Mouse (Mus musculus) liver, embryonic 13.5 days (tissue): ENCODE measurements at regions not wholly inside any gene's neighbourhood (a gene's known extent, or its start where the extent isn't known, plus 50 kb on each side); places are given as distances from the start of the nearest gene placed in this dataset.

Source experiments
- ATAC-seq: fragments of 200-750 bp; cut with Nextera tagmentation; 2 replicates; pipeline ENCODE4 v1.8.0; 2017; ENCODE audit warnings: low read depth, mild to moderate bottlenecking, moderate number of reproducible peaks, moderate library complexity
- DNase-seq: peaks from one replicate; pipeline ENCODE4 v3.0.0; 2022
- H3K27ac ChIP-seq: fragments of 300-500 bp; sonication (generic); 2 replicates; pipeline ENCODE4 v1.5.1; 2015; ENCODE audit warnings: moderate library complexity, mild to moderate bottlenecking, inconsistent platforms
- H3K27me3 ChIP-seq: fragments of 300-500 bp; sonication (generic); 2 replicates; pipeline ENCODE4 v1.6.1; 2015; ENCODE audit warnings: mild to moderate bottlenecking, inconsistent platforms
- H3K36me3 ChIP-seq: fragments of 300-500 bp; sonication (generic); 2 replicates; pipeline ENCODE4 v1.6.1; 2015; ENCODE audit warnings: mild to moderate bottlenecking, inconsistent platforms
- H3K4me1 ChIP-seq: fragments of 300-500 bp; sonication (generic); replicated peaks from 2 replicates; pipeline ENCODE4 v1.6.1; 2015; ENCODE audit warnings: inconsistent platforms
- H3K4me2 ChIP-seq: fragments of 300-500 bp; sonication (generic); 2 replicates; pipeline ENCODE4 v1.6.1; 2015; ENCODE audit warnings: inconsistent platforms, mild to moderate bottlenecking, moderate library complexity
- H3K4me3 ChIP-seq: fragments of 300-500 bp; sonication (generic); replicated peaks from 2 replicates; pipeline ENCODE4 v1.5.1; 2015; ENCODE audit warnings: mild to moderate bottlenecking, inconsistent platforms
- H3K9ac ChIP-seq: fragments of 300-500 bp; sonication (generic); 2 replicates; pipeline ENCODE4 v1.6.1; 2015; ENCODE audit warnings: mild to moderate bottlenecking, inconsistent platforms
- H3K9me3 ChIP-seq: fragments of 300-500 bp; sonication (generic); replicated peaks from 2 replicates; pipeline ENCODE4 v1.6.1; 2016; ENCODE audit warnings: inconsistent platforms
- WGBS: fragments of 180-500 bp; shearing (Covaris S2); methylation state at CpG from one replicate; pipeline ENCODE4 v1.1.7; 2015; ENCODE audit not compliant: insufficient replicate concordance; 5-methylcytosine and 5-hydroxymethylcytosine counted together

DNA sequence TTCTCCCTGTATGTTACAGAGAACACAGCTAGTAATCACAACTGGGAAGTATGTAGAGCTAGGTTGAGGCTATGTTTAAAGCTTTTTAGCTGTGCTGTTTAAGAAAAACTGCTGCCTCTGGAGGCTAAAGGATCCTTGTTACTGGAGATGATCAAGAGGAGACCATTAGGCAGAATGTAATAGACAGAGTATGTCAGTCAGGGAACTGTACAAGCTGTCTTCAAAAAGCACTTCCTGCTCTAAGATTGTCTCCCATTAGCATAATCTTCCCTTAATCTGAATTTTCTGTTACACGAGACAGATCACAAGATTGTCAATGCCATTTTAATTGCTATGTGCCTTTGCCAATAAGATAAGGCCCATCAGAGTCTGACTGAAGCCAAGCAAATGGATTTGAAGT is 170.7 kb downstream of the Fam49a start:
- DNase-seq (no peak), ATAC-seq (no peak)
- Histone ChIP-seq H3K27ac (no peak overlapping the region), H3K4me1 (peaks cover 38% of the 10 kb centered on the region), H3K9ac (no peak overlapping the region), H3K27me3 (no peaks in the 10 kb centered on the region), H3K9me3 (no peaks in the 10 kb centered on the region), H3K4me2 (no peak overlapping the region), H3K36me3 (no peaks in the 10 kb centered on the region), H3K4me3 (no peak overlapping the region)
- WGBS = 51% methylated on average over 1 of the region's 1 CpGs
